Mouse (Mus musculus): ENCODE data around the gene Tesmin.

GRCm38 (mm10) chr19:3363510-3363909 lies 25.1 kb upstream of the Tesmin start:
- no peak for TF ChIP-seq CTCF (IDR thresholded peaks at IDR 0.05; ENCODE audit: control insufficient read depth, insufficient read depth, low read length)
- TF ChIP-seq POLR2A (IDR thresholded peaks at IDR 0.05; ENCODE audit: borderline replicate concordance, control insufficient read depth, low read depth, low read length), result no peak

Data from bone marrow, adult 2 months (tissue).